Mouse (Mus musculus) heart, embryonic 14.5 days (tissue): Measurements from ENCODE around the gene Ugt1a6a. TPM values are rescaled to one million over a fixed set of nuclear protein-coding genes. Genes with fewer than 3 reads are reported as not detected.
A peak's percentile ranks its signal among the peaks of the same experiment; 100 is the strongest.

Source experiments
- ATAC-seq: fragments of 200-750 bp; cut with Nextera tagmentation; 2 replicates; pipeline ENCODE4 v1.8.0; 2017; ENCODE audit warnings: low read depth, moderate TSS enrichment; ENCODE audit not compliant: insufficient number of reproducible peaks, insufficient read depth, low FRiP score
- H3K27ac ChIP-seq, 2 experiments: fragments of 200-500 bp in 1 of 2; fragments of 300-500 bp in 1 of 2; sonication (generic) in 1 of 2; replicated peaks in 1 of 2; 2 replicates each; pipeline ENCODE4 v1.5.1; 2012 to 2014; ENCODE audit warnings: low read depth in 2 of 2, low read length in 2 of 2, control low read depth in 1 of 2, mild to moderate bottlenecking in 1 of 2, mixed read lengths in 1 of 2; ENCODE audit not compliant: control insufficient read depth in 1 of 2, insufficient read depth in 1 of 2
- H3K27me3 ChIP-seq: fragments of 300-500 bp; sonication (generic); 2 replicates; pipeline ENCODE4 v1.6.1; 2014; ENCODE audit warnings: mild to moderate bottlenecking, low read length, control low read depth; ENCODE audit not compliant: control insufficient read depth, insufficient read depth
- H3K36me3 ChIP-seq: fragments of 300-500 bp; sonication (generic); 2 replicates; pipeline ENCODE4 v1.6.1; 2014; ENCODE audit warnings: mild to moderate bottlenecking, control low read depth, low read length, mixed read lengths; ENCODE audit not compliant: control insufficient read depth, insufficient read depth
- H3K4me1 ChIP-seq, 2 experiments: fragments of 200-500 bp in 1 of 2; fragments of 300-500 bp in 1 of 2; sonication (generic) in 1 of 2; 2 replicates each; pipeline ENCODE4 v1.6.1; 2012 to 2014; ENCODE audit warnings: low read length in 2 of 2, control low read depth in 1 of 2, mixed read lengths in 1 of 2; ENCODE audit not compliant: control insufficient read depth in 2 of 2, insufficient read depth in 2 of 2
- H3K4me2 ChIP-seq: fragments of 300-500 bp; sonication (generic); 2 replicates; pipeline ENCODE4 v1.6.1; 2014; ENCODE audit warnings: mild to moderate bottlenecking, low read length
- H3K4me3 ChIP-seq, 2 experiments: fragments of 200-500 bp in 1 of 2; fragments of 300-500 bp in 1 of 2; sonication (generic) in 1 of 2; 2 replicates each; pipeline ENCODE4 v1.5.1; 2012 to 2014; ENCODE audit warnings: low read length in 2 of 2, mild to moderate bottlenecking in 2 of 2, control low read depth in 1 of 2, low read depth in 1 of 2, moderate library complexity in 1 of 2; ENCODE audit not compliant: control insufficient read depth in 1 of 2, insufficient read depth in 1 of 2
- H3K9ac ChIP-seq: fragments of 300-500 bp; sonication (generic); 2 replicates; pipeline ENCODE4 v1.6.1; 2014; ENCODE audit warnings: mild to moderate bottlenecking, low read length
- H3K9me3 ChIP-seq: fragments of 300-500 bp; sonication (generic); 2 replicates; pipeline ENCODE4 v1.6.1; 2016; ENCODE audit warnings: low read length, control low read depth; ENCODE audit not compliant: control insufficient read depth
- WGBS: fragments of 180-500 bp; shearing (Covaris S2); extraction: QIAGEN DNeasy Blood & Tissue Kit; methylation state at CpG from one replicate; pipeline ENCODE4 v1.1.7; 2014; 5-methylcytosine and 5-hydroxymethylcytosine counted together
- polyA plus RNA-seq: library from polyadenylated mRNA; unstranded; fragments of >200 nt; fragmentation: Nextera tagmentation; extraction: Ambion mirVana; gene quantifications from 2 replicates; pipeline ENCODE4 v1.2.1, GENCODE M21; 2014

Ugt1a6a gene
- polyA plus RNA-seq, 1 experiment from 2014 or later = 0.53 TPM

- H3K36me3 ChIP-seq = no peaks in the 10 kb centered on the region
- H3K27ac ChIP-seq = no peak overlapping the region
- H3K4me2 ChIP-seq = no peak overlapping the region
- WGBS = 69% methylated on average over 7 of the region's 7 CpGs
- H3K9ac ChIP-seq = no peak overlapping the region
- H3K4me3 ChIP-seq = no peak overlapping the region
- no peaks in the 10 kb centered on the region for H3K27me3 ChIP-seq
- ATAC-seq = no peak
- H3K4me1 ChIP-seq = no peaks in the 10 kb centered on the region
- H3K9me3 ChIP-seq = peaks cover 95% of the 10 kb centered on the region
Measured at GRCm38 (mm10) chr1:88249596-88249995, 115.0 kb downstream of the Ugt1a6a start.

DNA sequence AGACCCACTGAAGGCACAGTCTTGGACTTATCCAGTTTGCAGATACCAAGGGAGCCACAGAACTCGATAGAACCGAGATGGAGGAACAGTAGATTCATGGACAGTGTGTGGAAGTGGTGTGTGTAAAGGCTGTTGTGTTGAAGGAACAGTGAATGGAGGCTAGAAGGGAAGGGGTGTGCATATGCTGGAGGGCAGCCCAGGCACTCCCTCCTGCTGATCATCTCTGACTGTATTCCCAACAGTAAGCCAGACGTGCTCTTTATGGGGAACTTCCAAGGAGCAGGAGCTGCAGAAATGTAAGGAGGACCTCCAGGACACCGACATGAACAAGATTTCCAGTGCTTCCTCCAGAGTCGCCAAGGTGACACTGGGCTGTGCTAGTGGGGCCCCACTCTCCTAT is 115.4 kb downstream of the Ugt1a6a start:
- peaks cover 95% of the 10 kb centered on the region for H3K9me3 ChIP-seq
- WGBS = 70% methylated on average over 5 of the region's 5 CpGs

DNA sequence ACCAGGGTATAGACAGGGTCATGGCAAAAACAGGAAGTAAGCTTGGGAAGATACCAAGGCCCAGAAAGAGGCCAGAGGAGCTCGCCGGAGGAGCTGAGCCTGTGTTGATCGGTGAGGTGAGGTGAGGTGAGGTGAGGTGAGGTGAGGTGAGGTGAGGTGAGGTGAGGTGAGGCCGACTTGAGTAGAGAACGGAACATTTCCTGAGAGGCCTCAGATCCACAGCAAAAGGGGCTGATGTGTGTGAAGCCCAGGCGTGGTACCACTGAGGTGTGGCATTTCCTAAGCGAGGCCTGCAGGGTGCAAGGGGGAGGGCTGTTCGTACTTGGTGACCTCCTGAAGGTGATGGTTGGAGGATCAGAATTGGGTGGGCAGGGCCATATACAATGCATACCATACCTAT is 118.5 kb downstream of the Ugt1a6a start:
- Histone ChIP-seq H3K9me3 (peaks cover 87% of the 10 kb centered on the region), H3K36me3 (no peaks in the 10 kb centered on the region), H3K4me1 (no peaks in the 10 kb centered on the region), H3K4me2 (no peak overlapping the region), H3K9ac (no peak overlapping the region), H3K27me3 (no peaks in the 10 kb centered on the region), H3K27ac (no peak overlapping the region), H3K4me3 (no peak overlapping the region)
- WGBS = 70% methylated on average over 8 of the region's 8 CpGs
- no peak for ATAC-seq

More for the DNA sequence above, 115.4 kb downstream of the Ugt1a6a start:
- H3K4me1 ChIP-seq = no peaks in the 10 kb centered on the region
- H3K4me2 ChIP-seq = no peak overlapping the region
- no peak overlapping the region for H3K9ac ChIP-seq
- H3K27ac ChIP-seq = no peak overlapping the region
- H3K36me3 ChIP-seq = no peaks in the 10 kb centered on the region
- no peak overlapping the region for H3K4me3 ChIP-seq
- ATAC-seq = no peak
- H3K27me3 ChIP-seq = no peaks in the 10 kb centered on the region

DNA sequence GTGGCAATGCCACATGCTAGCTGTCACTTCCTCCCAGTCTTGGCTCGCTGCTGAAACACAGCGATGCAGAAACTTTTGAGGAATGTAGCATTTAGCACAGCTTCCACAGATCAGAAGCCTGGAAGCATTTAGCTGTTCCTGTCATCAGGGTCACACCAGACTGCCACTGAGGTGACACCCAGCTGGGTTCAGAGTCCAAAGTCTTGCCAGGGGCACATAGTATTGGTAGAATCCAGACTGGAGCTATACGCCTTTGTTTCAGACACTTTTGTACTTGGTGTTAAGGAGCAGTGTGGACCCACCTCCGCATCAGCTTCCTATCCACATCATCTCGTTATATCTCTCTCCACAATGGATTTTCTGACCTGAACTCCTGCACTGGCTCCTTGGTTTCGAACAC is 118.9 kb downstream of the Ugt1a6a start:
- H3K36me3 ChIP-seq = no peaks in the 10 kb centered on the region
- no peak overlapping the region for H3K9ac ChIP-seq
- no peaks in the 10 kb centered on the region for H3K4me1 ChIP-seq
- no peak overlapping the region for H3K4me3 ChIP-seq
- H3K9me3 ChIP-seq = peaks cover 82% of the 10 kb centered on the region
- no peaks in the 10 kb centered on the region for H3K27me3 ChIP-seq
- WGBS = 61% methylated on average over 6 of the region's 6 CpGs
- no peak for ATAC-seq
- no peak overlapping the region for H3K27ac ChIP-seq
- H3K4me2 ChIP-seq = no peak overlapping the region

- H3K9ac ChIP-seq = no peak overlapping the region
- no peak overlapping the region for H3K4me2 ChIP-seq
- H3K27ac ChIP-seq = no peak overlapping the region
- no peaks in the 10 kb centered on the region for H3K36me3 ChIP-seq
- 76% methylated on average over 12 of the region's 12 CpGs for WGBS
- peaks cover 6 to 7% of the 10 kb centered on the region in 2 experiments for H3K4me1 ChIP-seq
- H3K9me3 ChIP-seq = peaks cover 68% of the 10 kb centered on the region
- no peaks in the 10 kb centered on the region for H3K27me3 ChIP-seq
- peak; percentile 1; the same call in 1 of the 2 replicates for ATAC-seq
- H3K4me3 ChIP-seq = no peak overlapping the region
Measured at GRCm38 (mm10) chr1:88254793-88255465, 120.3 kb downstream of the Ugt1a6a start.

DNA sequence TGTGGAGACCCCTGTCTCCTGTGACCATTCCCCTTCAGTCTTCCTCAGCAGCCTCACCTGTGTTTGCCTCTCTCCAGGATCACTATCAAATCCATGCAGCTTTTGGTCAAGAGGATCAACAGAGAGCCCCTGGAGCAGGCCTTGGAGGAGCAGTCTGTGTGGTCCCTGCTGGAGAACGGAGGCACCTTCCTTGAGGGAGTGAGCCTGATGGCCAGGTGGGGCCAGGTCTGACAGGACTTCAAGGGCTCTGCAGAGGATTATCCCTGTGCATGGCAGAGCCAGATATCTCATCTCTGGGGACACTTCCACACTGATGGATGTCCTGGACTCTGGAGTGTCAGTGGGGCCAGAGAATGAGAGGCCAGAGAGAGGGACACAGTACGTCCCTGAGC is 120.9 kb downstream of the Ugt1a6a start:
- peaks cover 6 to 7% of the 10 kb centered on the region in 2 experiments for H3K4me1 ChIP-seq
- H3K9ac ChIP-seq = no peak overlapping the region
- H3K4me3 ChIP-seq = no peak overlapping the region
- H3K27ac ChIP-seq = no peak overlapping the region
- H3K9me3 ChIP-seq = peaks cover 63% of the 10 kb centered on the region
- H3K4me2 ChIP-seq = no peak overlapping the region
- H3K27me3 ChIP-seq = no peaks in the 10 kb centered on the region
- ATAC-seq = peak; percentile 0; the same call in 1 of the 2 replicates
- WGBS = 54% methylated on average over 2 of the region's 2 CpGs
- peaks cover 5% of the 10 kb centered on the region; the same call in 1 of the 2 replicates for H3K36me3 ChIP-seq

- H3K36me3 ChIP-seq = peaks cover 12% of the 10 kb centered on the region
- no peak for ATAC-seq
- H3K9me3 ChIP-seq = peaks cover 56% of the 10 kb centered on the region
- no peaks in the 10 kb centered on the region for H3K27me3 ChIP-seq
- H3K27ac ChIP-seq = no peak overlapping the region
- no peak overlapping the region for H3K4me3 ChIP-seq
- peaks cover 6 to 7% of the 10 kb centered on the region in 2 experiments for H3K4me1 ChIP-seq
- H3K4me2 ChIP-seq = no peak overlapping the region
- H3K9ac ChIP-seq = no peak overlapping the region
- WGBS = 74% methylated on average over 13 of the region's 13 CpGs
Measured at GRCm38 (mm10) chr1:88255989-88256754, 121.6 kb downstream of the Ugt1a6a start.
